24 mouse cellular contexts compared by ENCODE assay signal in the genomic region with DNA sequence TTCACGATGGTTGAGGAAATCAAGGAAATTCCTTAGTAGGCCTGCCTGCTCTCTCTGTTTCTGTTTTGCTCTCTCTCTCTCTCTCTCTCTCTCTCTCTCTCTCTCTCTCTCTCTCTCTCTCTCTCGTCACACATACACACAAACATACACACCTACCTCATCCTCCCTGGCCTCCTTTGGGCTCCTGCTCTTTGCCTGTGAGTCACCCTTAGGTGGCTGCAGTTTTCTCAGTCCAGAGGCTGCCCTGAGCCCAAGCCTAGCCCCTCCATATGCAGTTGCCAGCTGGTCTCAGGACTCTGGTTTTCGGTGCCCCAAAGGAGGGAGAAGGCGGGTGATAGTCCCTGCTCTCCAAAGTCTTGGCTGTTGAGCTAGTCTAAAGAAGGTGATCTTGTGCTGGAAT. TPM values are rescaled to one million over a fixed set of nuclear protein-coding genes. Genes with fewer than 3 reads are reported as not detected.
"Had no signal": no experiment of that assay in that cellular context is flagged by ENCODE, and none has a peak within 500 bp of the region (broad histone marks: within the 10 kb centered on the region; RNA-seq: fewer than 3 reads in every experiment).

No protein-coding gene starts in this region.

- H3K27me3 ChIP-seq: kidney, embryonic 15.5 days; lung, embryonic 15.5 days; midbrain, embryonic 13.5 days; stomach, embryonic 15.5 days had no signal

- H3K4me3 ChIP-seq: kidney, embryonic 15.5 days; lung, embryonic 15.5 days; megakaryocyte, embryonic 14.5 days; midbrain, embryonic 10.5 days; midbrain, embryonic 13.5 days; stomach, embryonic 15.5 days had no signal

- H3K36me3 ChIP-seq: kidney, embryonic 15.5 days; lung, embryonic 15.5 days; midbrain, embryonic 10.5 days; midbrain, embryonic 13.5 days; stomach, embryonic 15.5 days had no signal

- DNase-seq: kidney, adult 11 months; kidney, adult 8-10 months; kidney, postnatal 10 days; kidney, postnatal 36 days; lung, adult 18-20 months; lung, postnatal 10 days; lung, postnatal 36 days; right cerebral cortex, adult 18-20 months; right cerebral cortex, postnatal 14 days; right cerebral cortex, postnatal 4 days; spleen, adult 18-20 months; thymus, postnatal 25 days had no signal

- ATAC-seq: midbrain, embryonic 13.5 days had no signal

- H3K9ac ChIP-seq: kidney, embryonic 15.5 days; liver, embryonic 14.5 days; lung, embryonic 15.5 days; midbrain, embryonic 13.5 days; stomach, embryonic 15.5 days had no signal

- H3K4me2 ChIP-seq: kidney, embryonic 15.5 days; liver, embryonic 11.5 days; lung, embryonic 15.5 days; midbrain, embryonic 13.5 days; stomach, embryonic 15.5 days had no signal

- H3K9me3 ChIP-seq: kidney, embryonic 15.5 days; lung, embryonic 15.5 days; megakaryocyte, embryonic 14.5 days; midbrain, embryonic 10.5 days; midbrain, embryonic 13.5 days; stomach, embryonic 15.5 days had no signal

- H3K27ac ChIP-seq: kidney, embryonic 15.5 days; liver, embryonic 14.5 days; lung, embryonic 15.5 days; midbrain, embryonic 10.5 days; midbrain, embryonic 13.5 days; stomach, embryonic 15.5 days had no signal

RNA-seq across cellular contexts. Expression of a gene that starts 42.5 kb away (rescaled TPM):
- total RNA-seq: left cerebral cortex, adult 18-20 months; midbrain, postnatal 0 days had no signal
- polyA plus RNA-seq: lung, embryonic 15.5 days; midbrain, embryonic 13.5 days; neural tube, embryonic 11.5 days; neural tube, embryonic 14.5 days had no signal
